8 mouse cellular contexts compared by ENCODE assay signal in genomic region chr19:7264088-7264765, GRCm38 (mm10). TPM values are rescaled to one million over a fixed set of nuclear protein-coding genes. Genes with fewer than 3 reads are reported as not detected.
DNase-seq lines count a peak whose midpoint lies in the region; ATAC-seq and TF ChIP-seq lines count a peak whose summit lies in the region.

No protein-coding gene starts in this region.

- peak overlapping the region; percentile 99 for H3K27ac ChIP-seq in embryonic facial prominence, embryonic 10.5 days (replicated peaks)
- no peak overlapping the region for H3K27ac ChIP-seq in liver, postnatal 0 days (ENCODE audit: low read depth)

- peaks cover 45% of the 10 kb centered on the region for H3K4me1 ChIP-seq in embryonic facial prominence, embryonic 10.5 days
- H3K4me1 ChIP-seq in liver, postnatal 0 days (ENCODE audit: insufficient read depth), result peaks cover 18% of the 10 kb centered on the region

- H3K9me3 ChIP-seq in embryonic facial prominence, embryonic 10.5 days, result 0 out of 2 replicates have a peak, but pooled peaks cover 4% of the 10 kb centered on the region
- peaks cover 7% of the 10 kb centered on the region; the same call in 1 of the 2 replicates for H3K9me3 ChIP-seq in liver, postnatal 0 days (ENCODE audit: low read length)

- no peak overlapping the region for H3K4me2 ChIP-seq in liver, postnatal 0 days (ENCODE audit: low read depth, low read length)

- WGBS in embryonic facial prominence, embryonic 10.5 days, result 20% methylated on average over 9 of the region's 9 CpGs
- 24% methylated on average over 9 of the region's 9 CpGs for WGBS in liver, postnatal 0 days (ENCODE audit: insufficient replicate concordance)

- peak; percentile 92 for TF ChIP-seq CTCF in liver, postnatal 0 days (IDR thresholded peaks at IDR 0.05; ENCODE audit: low read depth)

- H3K36me3 ChIP-seq in embryonic facial prominence, embryonic 10.5 days (replicated peaks), result no peaks in the 10 kb centered on the region
- no peaks in the 10 kb centered on the region for H3K36me3 ChIP-seq in liver, postnatal 0 days (replicated peaks; ENCODE audit: insufficient read depth, low read length)

- no peak for TF ChIP-seq EP300 in liver, postnatal 0 days (IDR thresholded peaks at IDR 0.05; ENCODE audit: low read depth)

- peak; percentile 78 for DNase-seq in CD4-positive helper T cell, adult 2 months (ENCODE audit: low read depth, low spot score)
- peak; percentile 88 for DNase-seq in adrenal gland, postnatal 25 days
- DNase-seq in embryonic facial prominence, embryonic 10.5 days (ENCODE audit: low spot score), result peak; percentile 90
- peak; percentile 80 to 93 for DNase-seq in heart, adult 18-20 months
- peak; percentile 85 for DNase-seq in kidney, adult 18-20 months
- DNase-seq in liver, postnatal 0 days, result peak; percentile 88
- peak; percentile 71 to 92 for DNase-seq in thymus, postnatal 10 days (ENCODE audit: low spot score in 2 of 2)

- no peaks in the 10 kb centered on the region for H3K27me3 ChIP-seq in embryonic facial prominence, embryonic 10.5 days (replicated peaks; ENCODE audit: low read depth, poor library complexity, severe bottlenecking)
- peaks cover 21% of the 10 kb centered on the region for H3K27me3 ChIP-seq in liver, postnatal 0 days (ENCODE audit: insufficient read depth, low read length)

- ATAC-seq in liver, postnatal 0 days, result no peak
- ATAC-seq in neutrophil, adult 5-6 weeks (ENCODE audit: extremely low read depth, insufficient number of reproducible peaks, low FRiP score, poor library complexity, severe bottlenecking), result peak; percentile 59

- H3K9ac ChIP-seq in liver, postnatal 0 days (replicated peaks), result no peak overlapping the region

- peak overlapping the region; percentile 92 for H3K4me3 ChIP-seq in embryonic facial prominence, embryonic 10.5 days
- no peak overlapping the region for H3K4me3 ChIP-seq in liver, postnatal 0 days (ENCODE audit: low read depth, low read length)

RNA-seq across cellular contexts. Expression of gene Rcor2, which starts 2.9 kb away (rescaled TPM):
- total RNA-seq in adrenal gland, postnatal 25 days (2021), result 5.6 and 6.0 TPM in 2 replicates
- 51.0 and 58.6 TPM in 2 replicates for polyA plus RNA-seq in embryonic facial prominence, embryonic 10.5 days (2016; fragmentation: Nextera tagmentation; extraction: Ambion mirVana)
- 1 to 10 TPM; 4.0 to 6.5 TPM for total RNA-seq in heart, adult 18-20 months (2021)
- polyA plus RNA-seq in liver, postnatal 0 days (2015; fragmentation: Nextera tagmentation; extraction: Ambion mirVana), result 0.62 and 0.67 TPM in 2 replicates
- total RNA-seq in neutrophil, adult 5-6 weeks (2017), result 2.1 and 2.4 TPM in 2 replicates

RNA-seq across cellular contexts. Expression of gene Naa40, which starts 23.2 kb away (rescaled TPM):
- 33.1 and 34.2 TPM in 2 replicates for total RNA-seq in adrenal gland, postnatal 25 days (2021)
- 93.2 and 94.4 TPM in 2 replicates for polyA plus RNA-seq in embryonic facial prominence, embryonic 10.5 days (2016; fragmentation: Nextera tagmentation; extraction: Ambion mirVana)
- total RNA-seq in heart, adult 18-20 months (2021), result 10 to 100 TPM; 14.2 to 14.9 TPM
- polyA plus RNA-seq in liver, postnatal 0 days (2015; fragmentation: Nextera tagmentation; extraction: Ambion mirVana), result 14.7 and 16.5 TPM in 2 replicates
- 19.6 and 24.4 TPM in 2 replicates for total RNA-seq in neutrophil, adult 5-6 weeks (2017)

RNA-seq across cellular contexts. Expression of gene Cox8a, which starts 46.8 kb away (rescaled TPM):
- 781 and 926 TPM in 2 replicates for total RNA-seq in adrenal gland, postnatal 25 days (2021)
- polyA plus RNA-seq in embryonic facial prominence, embryonic 10.5 days (2016; fragmentation: Nextera tagmentation; extraction: Ambion mirVana), result 867 and 877 TPM in 2 replicates
- total RNA-seq in heart, adult 18-20 months (2021), result 100 to 1,000 TPM; 344 to 429 TPM
- polyA plus RNA-seq in liver, postnatal 0 days (2015; fragmentation: Nextera tagmentation; extraction: Ambion mirVana), result 1,162 and 1,195 TPM in 2 replicates
- 208 and 218 TPM in 2 replicates for total RNA-seq in neutrophil, adult 5-6 weeks (2017)

RNA-seq across cellular contexts. Expression of gene Otub1, which starts 58.1 kb away (rescaled TPM):
- 102 and 132 TPM in 2 replicates for total RNA-seq in adrenal gland, postnatal 25 days (2021)
- polyA plus RNA-seq in embryonic facial prominence, embryonic 10.5 days (2016; fragmentation: Nextera tagmentation; extraction: Ambion mirVana), result 275 and 276 TPM in 2 replicates
- total RNA-seq in heart, adult 18-20 months (2021), result 10 to 100 TPM; 73.8 to 78.7 TPM
- 55.0 and 57.9 TPM in 2 replicates for polyA plus RNA-seq in liver, postnatal 0 days (2015; fragmentation: Nextera tagmentation; extraction: Ambion mirVana)
- 45.5 and 48.9 TPM in 2 replicates for total RNA-seq in neutrophil, adult 5-6 weeks (2017)
